Mouse (Mus musculus) brain, adult 2 months (tissue): ENCODE results near the gene Cks2.
A peak's percentile ranks its signal among the peaks of the same experiment; 100 is the strongest.
"Not testable (repeated sequence)": the region's sequence is repeated elsewhere in the genome, so short reads cannot be mapped to it uniquely, and the experiment has no call there.

Source experiments
- DNase-seq: peaks from one replicate; pipeline ENCODE4 v3.0.0; 2011; ENCODE audit warnings: low read depth, low spot score

Gene Cks2

DNA sequence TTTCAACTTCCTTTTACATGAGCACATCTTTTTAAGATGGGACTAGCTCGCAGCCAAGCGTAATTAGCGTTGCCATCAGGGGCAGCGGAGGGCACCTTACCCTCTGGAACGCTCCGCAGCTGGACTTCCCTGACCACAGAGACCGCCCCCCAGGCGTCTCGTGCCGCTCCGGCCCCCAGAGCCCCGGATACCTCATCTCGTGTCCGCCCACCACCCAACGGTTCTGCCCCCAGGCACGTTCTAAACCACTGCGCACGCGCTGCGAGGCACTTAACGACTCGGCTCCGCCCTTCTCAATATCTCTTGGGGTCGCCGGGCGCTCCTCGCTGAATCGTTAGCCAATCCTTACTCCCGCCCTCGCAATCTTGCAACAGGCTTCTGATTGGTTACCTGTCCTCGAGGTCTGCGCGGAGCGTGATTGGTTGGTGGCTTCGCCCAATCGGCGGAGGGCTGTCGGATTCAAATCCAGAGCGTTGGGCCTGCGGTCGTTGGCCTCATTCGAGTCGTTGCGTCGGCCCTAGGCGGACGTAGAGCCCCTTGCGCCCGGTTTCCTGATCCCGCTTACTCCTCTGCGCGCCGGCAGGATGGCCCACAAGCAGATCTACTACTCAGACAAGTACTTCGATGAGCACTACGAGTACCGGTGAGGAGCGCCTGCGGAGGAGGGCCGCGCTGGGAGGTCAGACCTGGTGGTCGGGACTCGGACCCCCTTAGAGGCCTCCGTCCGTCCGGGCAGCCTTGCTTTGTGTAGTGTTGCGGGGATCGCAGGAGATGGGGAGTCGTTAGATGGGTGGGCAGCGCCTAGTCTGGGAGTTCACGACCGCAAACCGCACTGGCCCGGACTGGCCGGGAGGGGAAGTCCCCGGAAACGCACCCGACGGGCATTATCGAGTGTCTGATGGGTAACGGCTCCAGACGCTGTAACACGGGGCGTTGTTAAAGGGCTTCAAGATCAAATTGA lies at the start of gene Cks2:
Gene Cks2 (plus strand): TSS at position 404 of the 961 bp plus-strand sequence.
- DNase-seq = peak; percentile 99

GRCm38 (mm10) chr13:51595404-51595803 lies 49.6 kb upstream of the Cks2 start:
- DNase-seq = no peak

DNA sequence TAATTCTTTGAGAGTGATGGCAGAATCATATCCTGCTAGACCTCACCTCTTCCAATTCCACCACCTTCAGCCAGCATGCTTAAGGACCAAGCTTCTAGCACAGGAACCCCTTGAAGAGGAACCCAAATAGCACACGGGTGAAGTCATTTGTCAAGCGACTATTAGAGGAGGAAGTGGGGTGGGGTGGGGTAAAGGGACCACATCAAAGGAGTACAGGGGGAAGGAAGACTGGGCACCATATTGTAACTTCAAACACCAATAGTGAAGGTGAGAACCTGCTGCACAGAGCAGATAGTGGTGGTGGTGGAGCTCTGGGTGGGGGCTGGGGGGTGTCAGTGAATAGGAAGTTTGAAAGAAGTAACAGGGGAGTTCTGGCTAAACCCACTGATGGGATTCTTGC lies 47.0 kb upstream of the Cks2 start:
- no peak for DNase-seq

GRCm38 (mm10) chr13:51600169-51600568 lies 44.9 kb upstream of the Cks2 start:
- no peak for DNase-seq

DNA sequence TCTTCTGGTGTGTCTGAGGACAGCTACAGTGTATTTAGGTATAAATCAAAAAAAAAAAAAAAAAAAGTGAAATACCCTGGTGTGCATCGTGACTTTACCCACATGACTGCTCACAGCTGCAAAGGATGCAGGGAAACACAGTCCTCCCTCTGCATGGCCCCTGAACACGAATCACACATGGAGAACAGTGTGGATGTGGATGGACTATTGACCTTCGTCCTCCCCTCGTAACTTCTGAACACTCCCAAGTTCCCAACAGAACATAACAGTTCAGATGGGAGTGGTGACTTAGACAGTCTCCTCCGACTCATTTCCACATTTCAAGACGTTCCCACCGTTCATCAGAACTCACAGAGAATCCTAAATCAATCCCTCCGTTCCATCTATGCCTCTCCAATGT lies 42.3 kb upstream of the Cks2 start:
- no peak for DNase-seq

GRCm38 (mm10) chr13:51603221-51603893 lies 41.7 kb upstream of the Cks2 start:
- peak; percentile 94 for DNase-seq

DNA sequence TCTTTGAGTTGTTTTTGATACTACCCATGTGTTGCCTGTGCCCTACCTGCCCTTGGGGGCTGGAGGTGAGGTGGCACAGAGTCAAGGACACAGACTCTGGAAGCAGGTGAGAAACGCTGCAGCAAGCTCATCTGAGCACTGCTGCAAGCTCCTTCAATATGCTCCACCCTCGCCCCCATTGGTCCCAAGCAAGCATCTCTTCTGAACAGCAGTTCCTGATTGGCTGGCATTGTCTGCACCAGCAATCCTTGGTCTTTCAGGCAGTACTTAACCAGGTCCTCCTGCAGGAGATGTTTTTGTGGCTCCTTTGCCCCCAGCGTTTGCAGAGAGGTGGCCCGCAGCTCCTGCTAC lies 41.2 kb upstream of the Cks2 start:
- DNase-seq = peak; percentile 88

DNA sequence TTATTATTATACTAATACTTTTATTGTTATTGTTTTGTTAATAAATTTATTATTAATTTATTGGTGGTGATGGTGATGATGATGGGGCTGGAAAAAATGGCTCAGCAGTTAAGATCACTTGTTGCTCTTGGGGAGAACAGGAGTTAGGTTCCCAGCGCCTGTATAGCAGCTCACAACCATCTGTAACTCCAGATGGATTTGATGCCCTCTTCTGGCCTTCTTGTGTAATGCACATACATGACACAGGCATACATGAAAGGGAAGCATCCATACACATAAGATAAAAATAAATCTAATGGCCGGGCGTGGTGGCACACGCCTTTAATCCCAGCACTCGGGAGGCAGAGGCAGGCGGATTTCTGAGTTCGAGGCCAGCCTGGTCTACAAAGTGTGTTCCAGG lies 35.8 kb upstream of the Cks2 start:
- DNase-seq = no peak

DNA sequence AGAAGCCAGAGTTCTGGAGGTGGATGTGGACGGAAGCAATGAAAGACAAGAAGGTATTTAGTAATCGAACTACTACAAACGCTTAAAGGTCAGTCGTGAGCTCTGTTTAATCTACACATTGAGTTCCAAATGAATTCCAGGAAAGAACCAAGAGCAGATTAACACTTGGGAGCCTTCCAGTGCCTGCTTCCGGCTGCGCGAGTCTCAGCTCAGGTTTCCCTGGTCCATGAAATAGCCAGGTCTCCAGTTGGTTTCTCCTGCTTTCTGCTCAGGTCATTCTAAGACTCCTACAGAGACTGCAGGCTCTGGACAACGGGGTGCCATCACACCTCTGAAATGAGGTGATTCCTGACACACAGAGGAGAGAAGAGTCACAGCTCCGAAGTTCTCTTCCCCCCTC lies 34.0 kb upstream of the Cks2 start:
- DNase-seq = no peak

DNA sequence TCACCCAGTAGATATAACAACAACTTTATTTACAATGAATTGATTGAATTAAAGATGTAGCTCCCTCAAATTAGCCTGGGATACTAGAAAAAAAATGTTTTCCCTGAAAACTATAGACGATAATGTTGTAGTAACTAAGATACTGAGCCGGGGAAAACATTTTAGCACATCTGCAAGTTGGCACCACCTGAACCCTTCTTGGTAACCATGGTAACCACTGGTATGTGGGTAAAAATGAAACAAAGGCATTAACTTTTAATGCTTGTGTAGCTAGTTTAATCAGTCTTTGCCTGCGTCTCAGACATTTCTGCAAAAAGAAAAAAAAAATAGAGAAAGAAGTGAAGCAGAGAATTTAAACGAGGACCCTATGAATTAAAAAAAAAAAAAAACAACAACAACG lies 33.5 kb upstream of the Cks2 start:
- DNase-seq = peak; percentile 42

DNA sequence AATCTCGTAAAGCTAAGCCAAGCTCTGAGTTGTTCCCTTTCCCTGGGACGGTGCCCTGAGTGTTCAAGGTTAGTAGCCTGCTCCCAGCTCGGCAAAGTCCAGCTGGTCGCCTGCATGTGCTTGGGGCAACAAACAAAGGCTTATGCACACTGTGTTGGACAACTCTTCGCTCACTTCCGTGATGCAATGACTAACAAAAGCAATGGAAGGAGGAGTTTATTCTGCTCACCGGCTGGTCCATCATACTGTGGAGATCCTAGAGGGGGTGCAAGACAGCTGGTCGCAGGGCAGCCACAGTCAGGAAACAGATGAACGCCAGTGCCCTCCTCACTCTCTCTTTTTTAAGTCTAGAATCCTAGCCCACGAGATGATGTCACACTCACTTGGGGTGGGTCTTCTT lies 29.2 kb upstream of the Cks2 start:
- no peak for DNase-seq

- peak; percentile 91 for DNase-seq
Observed at GRCm38 (mm10) chr13:51616417-51617044, 28.5 kb upstream of the Cks2 start.

GRCm38 (mm10) chr13:51617306-51617705 lies 27.7 kb upstream of the Cks2 start:
- peak; percentile 13 for DNase-seq

DNA sequence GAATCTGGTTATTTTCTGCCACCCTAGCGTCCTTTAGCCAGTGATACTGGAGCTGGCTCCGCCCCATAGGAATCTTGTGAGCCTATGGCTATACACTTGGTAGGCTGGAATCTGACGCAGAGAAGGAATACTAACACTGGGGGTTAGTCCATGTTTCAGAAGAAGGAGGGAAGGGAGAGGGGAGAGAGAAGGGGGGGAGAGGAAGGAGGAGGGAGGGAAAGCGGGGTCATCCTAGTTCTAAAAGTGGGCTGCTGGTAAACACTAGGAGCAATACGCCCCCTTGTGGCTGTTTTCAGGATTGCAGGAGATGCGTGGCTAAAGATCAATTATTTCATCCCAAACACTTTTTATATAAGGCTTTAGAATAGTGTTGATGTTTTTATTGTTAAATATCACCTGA lies 27.2 kb upstream of the Cks2 start:
- DNase-seq = peak; percentile 75

GRCm38 (mm10) chr13:51618602-51619001 lies 26.4 kb upstream of the Cks2 start:
- peak; percentile 12 for DNase-seq

DNA sequence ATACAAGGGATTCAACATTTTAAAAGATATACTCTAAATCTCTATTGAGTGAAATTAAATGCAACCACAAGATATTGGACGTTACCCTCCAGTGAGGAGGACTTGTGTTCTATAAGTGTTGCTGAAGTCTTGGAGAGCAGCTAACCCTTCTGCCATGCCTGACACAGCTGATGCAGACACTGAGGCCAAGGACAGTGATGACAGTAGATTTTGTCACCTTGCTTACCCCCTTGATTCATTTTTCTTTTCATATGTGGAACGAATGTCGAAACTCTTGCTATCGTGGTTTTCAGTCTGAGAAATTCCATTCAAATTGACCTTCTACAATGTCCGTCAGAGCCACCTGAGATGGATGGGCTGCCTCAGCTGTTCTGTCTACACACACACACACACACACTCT lies 22.4 kb upstream of the Cks2 start:
- no peak for DNase-seq

GRCm38 (mm10) chr13:51623678-51624077 lies 21.4 kb upstream of the Cks2 start:
- DNase-seq = no peak

DNA sequence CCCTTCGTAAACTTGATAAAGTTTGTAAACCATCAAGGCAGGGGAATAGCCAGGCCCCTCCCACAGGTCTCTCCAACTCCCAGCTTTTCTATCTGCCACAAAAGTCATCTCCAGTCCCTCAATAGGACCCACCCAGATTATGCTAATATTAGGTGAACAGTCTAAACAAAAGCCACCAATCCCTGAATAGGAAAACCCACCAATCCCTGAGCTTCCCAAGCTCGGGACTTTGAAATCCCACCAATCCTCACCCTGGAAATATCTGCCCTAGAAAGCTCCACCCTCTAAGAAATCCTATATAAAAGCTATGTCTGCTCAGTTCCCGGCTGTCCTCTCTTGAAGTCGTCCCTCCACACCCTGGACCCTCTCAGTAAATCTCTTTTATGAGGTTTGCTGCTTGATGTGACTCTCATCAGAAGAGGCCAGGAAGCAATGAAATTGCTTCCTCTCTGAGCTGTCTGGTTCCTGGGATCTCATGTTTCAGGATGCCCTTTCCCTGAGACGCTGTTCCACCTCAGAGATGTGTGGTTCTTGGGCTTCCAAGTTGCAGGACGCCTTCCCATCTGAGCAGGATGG lies 16.7 kb upstream of the Cks2 start:
- no peak for DNase-seq

- DNase-seq = no peak
Observed at GRCm38 (mm10) chr13:51631354-51631992, 13.6 kb upstream of the Cks2 start.

GRCm38 (mm10) chr13:51632560-51633218 lies 12.3 kb upstream of the Cks2 start:
- DNase-seq = no peak

GRCm38 (mm10) chr13:51635384-51635783 lies 9.6 kb upstream of the Cks2 start:
- not testable (repeated sequence) for DNase-seq
